Mouse (Mus musculus) midbrain, embryonic 13.5 days (tissue): Measurements from ENCODE around the gene Klhl20. TPM values are rescaled to one million over a fixed set of nuclear protein-coding genes. Genes with fewer than 3 reads are reported as not detected.

Source experiments
- polyA plus RNA-seq: library from polyadenylated mRNA; unstranded; fragments of >200 nt; fragmentation: Nextera tagmentation; extraction: Ambion mirVana; gene quantifications from 2 replicates; pipeline ENCODE4 v1.2.1, GENCODE M21; 2015

The Klhl20 gene
- polyA plus RNA-seq, 1 experiment from 2014 or later: 19.5 TPM

Other genes starting within 250 kb of the Klhl20 start
- gene Rc3h1, start 225.1 kb downstream of the Klhl20 start, polyA plus RNA-seq: 8.5 and 9.1 TPM in 2 replicates
- 3.8 and 4.1 TPM in 2 replicates for gene Serpinc1, start 152.9 kb downstream of the Klhl20 start, polyA plus RNA-seq
- gene Zbtb37, start 96.7 kb downstream of the Klhl20 start, polyA plus RNA-seq: 13.6 and 14.1 TPM in 2 replicates
- gene Dars2, start 60.9 kb downstream of the Klhl20 start, polyA plus RNA-seq: 29.5 and 31.5 TPM in 2 replicates
- gene Cenpl, start 60.8 kb downstream of the Klhl20 start, polyA plus RNA-seq: 19.1 and 22.1 TPM in 2 replicates
- gene Ankrd45, start 11.2 kb upstream of the Klhl20 start, polyA plus RNA-seq: 10.7 and 13.4 TPM in 2 replicates
- 0.55 and 0.66 TPM in 2 replicates for gene Tex50, start 27.8 kb upstream of the Klhl20 start, polyA plus RNA-seq
- gene Prdx6, start 119.7 kb upstream of the Klhl20 start, polyA plus RNA-seq: 211 and 220 TPM in 2 replicates